ENCODE assay signal across 8 mouse cellular contexts in genomic region chr3:51583574-51584391, GRCm38 (mm10). TPM values are rescaled to one million over a fixed set of nuclear protein-coding genes. Genes with fewer than 3 reads are reported as not detected.
DNase-seq lines count a peak whose midpoint lies in the region.

No protein-coding gene starts in this region.

- peak; percentile 58 for DNase-seq in T-cell, adult 2 months (ENCODE audit: low spot score)
- peak; percentile 80 to 89 for DNase-seq in cerebellum, postnatal 25 days
- peak; percentile 66 to 68 for DNase-seq in gastrocnemius, adult 8-10 months (ENCODE audit: low spot score in 2 of 2)
- peak; percentile 82 for DNase-seq in hindlimb bud, embryonic 11.5 days (ENCODE audit: extremely low spot score, low read depth, low spot score)
- peak; percentile 70 for DNase-seq in left cerebral cortex, adult 11 months (ENCODE audit: low spot score)
- peak; percentile 87 for DNase-seq in mesoderm, embryonic 11.5 days (ENCODE audit: low read depth, low spot score)
- peak; percentile 63 to 66 for DNase-seq in right cerebral cortex, postnatal 36 days (ENCODE audit: low spot score in 2 of 2)
- DNase-seq in yolk sac, embryonic 10.5 days (ENCODE audit: low spot score), result peak; percentile 56

RNA-seq across cellular contexts. Expression of gene Setd7, which starts 23.1 kb away (rescaled TPM):
- total RNA-seq in gastrocnemius, adult 8-10 months (2022), result 100 to 1,000 TPM; 178 to 234 (median 186) TPM

Comparison
In these comparisons a context has a peak if more than half of its experiments do, and no peak if none do; other contexts are left out.
1. Peak in every context shown above with its lines: DNase-seq.